Mouse (Mus musculus) heart, embryonic 15.5 days (tissue): ENCODE results near the gene Mosmo. TPM values are rescaled to one million over a fixed set of nuclear protein-coding genes. Genes with fewer than 3 reads are reported as not detected.

Source experiments
- polyA plus RNA-seq: library from polyadenylated mRNA; unstranded; fragments of >200 nt; fragmentation: Nextera tagmentation; extraction: Ambion mirVana; gene quantifications from 2 replicates; pipeline ENCODE4 v1.2.1, GENCODE M21; 2015

The Mosmo gene
- polyA plus RNA-seq, 1 experiment from 2014 or later: 13.0 TPM

Other genes starting within 250 kb of the Mosmo start
- 388 and 489 TPM in 2 replicates for gene Uqcrc2, start 42.4 kb upstream of the Mosmo start, polyA plus RNA-seq
- gene Pdzd9, start 7.3 kb upstream of the Mosmo start, polyA plus RNA-seq: 0.34 and 0.45 TPM in 2 replicates
- gene Vwa3a, start 61.7 kb downstream of the Mosmo start, polyA plus RNA-seq: 1.1 TPM in 2 replicates
- not detected in 2 replicates for gene Gm5737, start 134.7 kb downstream of the Mosmo start, polyA plus RNA-seq
- gene Eef2k, start 165.2 kb downstream of the Mosmo start, polyA plus RNA-seq: 31.5 and 42.8 TPM in 2 replicates
- gene Polr3e, start 240.1 kb downstream of the Mosmo start, polyA plus RNA-seq: 17.5 and 22.9 TPM in 2 replicates